Mouse (Mus musculus): Measurements from ENCODE around the gene St3gal3. TPM values are rescaled to one million over a fixed set of nuclear protein-coding genes. Genes with fewer than 3 reads are reported as not detected.

The St3gal3 gene
- polyA plus RNA-seq, 1 experiment from 2014 or later = 9.3 TPM

DNA sequence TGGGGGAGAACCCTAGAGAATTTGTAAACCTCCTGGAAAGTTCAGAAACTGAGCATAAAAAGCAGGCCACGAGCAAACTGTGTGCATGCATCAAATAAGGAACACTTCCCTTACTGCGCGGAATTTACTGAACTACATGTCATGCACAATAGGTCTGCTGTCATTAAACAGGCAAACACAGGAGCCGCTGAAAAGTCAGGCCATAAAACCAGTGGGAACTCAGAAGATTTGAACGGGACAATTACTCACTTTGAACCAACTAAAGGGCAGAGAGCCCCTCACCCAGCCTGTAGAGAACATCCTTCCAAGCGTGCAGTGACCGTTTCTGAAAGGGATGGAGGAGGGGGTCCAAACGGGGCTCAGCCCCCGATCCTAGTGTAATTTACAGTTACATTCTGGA is 93.6 kb downstream of the St3gal3 start:
- Histone ChIP-seq H3K27ac (replicated peaks; ENCODE audit: low read depth, low read length) (no peak overlapping the region), H3K4me3 (replicated peaks; ENCODE audit: low read depth, low read length) (no peak overlapping the region), H3K36me3 (ENCODE audit: control insufficient read depth, insufficient read depth, low read length) (no peaks in the 10 kb centered on the region), H3K4me2 (ENCODE audit: low read length) (no peak overlapping the region), H3K27me3 (ENCODE audit: control insufficient read depth, insufficient read depth, low read length) (no peaks in the 10 kb centered on the region), H3K4me1 (ENCODE audit: control insufficient read depth, insufficient read depth, low read length) (peaks cover 4% of the 10 kb centered on the region; the same call in 1 of the 2 replicates), H3K9me3 (ENCODE audit: control insufficient read depth, low read length) (no peaks in the 10 kb centered on the region), H3K9ac (replicated peaks; ENCODE audit: low read length) (no peak overlapping the region)
- ATAC-seq (ENCODE audit: low FRiP score, low TSS enrichment) = no peak
- 76% methylated on average over 9 of the region's 9 CpGs for WGBS
- no peak for DNase-seq

DNA sequence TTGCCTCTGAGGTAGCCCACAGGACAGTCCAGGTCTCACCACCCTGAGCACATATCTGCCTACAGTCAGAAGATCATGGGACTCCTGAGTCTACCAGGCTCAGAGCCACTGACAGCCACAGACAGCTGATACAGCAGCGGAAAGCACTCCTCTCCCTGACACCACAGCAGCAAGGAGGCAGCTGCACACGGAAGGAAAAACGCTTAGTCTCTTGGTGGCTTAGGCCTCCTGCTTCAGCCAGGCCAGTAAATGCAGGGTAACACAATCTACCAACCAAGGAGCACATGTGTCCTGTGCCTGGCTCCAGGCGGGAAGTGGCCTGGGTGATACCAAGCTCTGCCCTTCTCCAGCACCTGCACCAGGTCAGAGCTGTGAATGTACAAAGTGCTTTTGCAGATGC is 94.1 kb downstream of the St3gal3 start:
- Histone ChIP-seq H3K9ac (replicated peaks; ENCODE audit: low read length) (no peak overlapping the region), H3K36me3 (ENCODE audit: control insufficient read depth, insufficient read depth, low read length) (no peaks in the 10 kb centered on the region), H3K4me1 (ENCODE audit: control insufficient read depth, insufficient read depth, low read length) (peaks cover 4% of the 10 kb centered on the region; the same call in 1 of the 2 replicates), H3K27me3 (ENCODE audit: control insufficient read depth, insufficient read depth, low read length) (no peaks in the 10 kb centered on the region), H3K9me3 (ENCODE audit: control insufficient read depth, low read length) (no peaks in the 10 kb centered on the region), H3K27ac (replicated peaks; ENCODE audit: low read depth, low read length) (no peak overlapping the region), H3K4me3 (replicated peaks; ENCODE audit: low read depth, low read length) (no peak overlapping the region), H3K4me2 (ENCODE audit: low read length) (no peak overlapping the region)
- ATAC-seq (ENCODE audit: low FRiP score, low TSS enrichment) = no peak
- 84% methylated on average over 4 of the region's 4 CpGs for WGBS
- DNase-seq = no peak

DNA sequence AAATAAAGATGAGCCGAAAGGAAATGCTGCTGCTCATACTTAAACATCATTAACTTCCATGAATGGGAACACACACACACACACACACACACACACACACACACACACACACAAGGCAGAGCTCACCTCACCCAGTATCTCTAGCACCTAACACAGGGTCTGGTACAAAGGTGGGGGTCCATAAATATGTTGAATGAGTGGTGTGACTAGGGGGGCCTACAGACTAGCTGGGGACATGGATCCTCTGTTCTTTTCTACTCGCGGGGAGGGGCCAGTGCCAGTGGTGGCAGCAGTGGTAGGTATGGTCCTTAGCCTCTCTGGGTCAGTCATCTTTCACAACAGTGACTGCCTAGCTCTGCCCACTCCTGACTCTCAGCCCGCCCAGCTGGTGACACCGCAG is 94.8 kb downstream of the St3gal3 start:
- Histone ChIP-seq H3K27ac (replicated peaks; ENCODE audit: low read depth, low read length) (no peak overlapping the region), H3K9ac (replicated peaks; ENCODE audit: low read length) (no peak overlapping the region), H3K36me3 (ENCODE audit: control insufficient read depth, insufficient read depth, low read length) (no peaks in the 10 kb centered on the region), H3K4me1 (ENCODE audit: control insufficient read depth, insufficient read depth, low read length) (peaks cover 4% of the 10 kb centered on the region; the same call in 1 of the 2 replicates), H3K4me2 (ENCODE audit: low read length) (no peak overlapping the region), H3K4me3 (replicated peaks; ENCODE audit: low read depth, low read length) (no peak overlapping the region), H3K27me3 (ENCODE audit: control insufficient read depth, insufficient read depth, low read length) (no peaks in the 10 kb centered on the region), H3K9me3 (ENCODE audit: control insufficient read depth, low read length) (no peaks in the 10 kb centered on the region)
- WGBS = 98% methylated on average over 5 of the region's 5 CpGs
- ATAC-seq (ENCODE audit: low FRiP score, low TSS enrichment) = no peak
- no peak for DNase-seq

DNA sequence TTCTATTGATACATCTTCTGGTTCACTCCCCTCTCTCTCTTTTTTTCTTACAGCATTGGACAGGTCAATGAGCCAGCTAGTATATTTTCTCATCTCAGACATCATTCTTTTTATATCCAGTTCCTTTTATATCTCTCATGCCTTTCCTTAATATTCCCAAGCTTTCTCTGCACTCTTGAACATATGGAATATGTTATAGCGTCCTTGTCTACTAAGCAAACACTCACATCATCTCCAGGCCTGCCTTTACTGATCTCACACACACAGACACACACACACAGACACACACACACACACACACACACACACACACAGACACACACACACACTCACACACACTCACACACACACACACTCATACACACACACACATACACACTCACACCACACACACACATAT is 96.7 kb downstream of the St3gal3 start:
- WGBS = 73% methylated on average over 1 of the region's 1 CpGs
- Histone ChIP-seq H3K4me1 (ENCODE audit: control insufficient read depth, insufficient read depth, low read length) (peaks cover 4% of the 10 kb centered on the region; the same call in 1 of the 2 replicates), H3K36me3 (ENCODE audit: control insufficient read depth, insufficient read depth, low read length) (no peaks in the 10 kb centered on the region), H3K9ac (replicated peaks; ENCODE audit: low read length) (no peak overlapping the region), H3K27ac (replicated peaks; ENCODE audit: low read depth, low read length) (no peak overlapping the region), H3K27me3 (ENCODE audit: control insufficient read depth, insufficient read depth, low read length) (no peaks in the 10 kb centered on the region), H3K4me3 (replicated peaks; ENCODE audit: low read depth, low read length) (no peak overlapping the region), H3K9me3 (ENCODE audit: control insufficient read depth, low read length) (no peaks in the 10 kb centered on the region), H3K4me2 (ENCODE audit: low read length) (no peak overlapping the region)
- no peak for ATAC-seq (ENCODE audit: low FRiP score, low TSS enrichment)
- no peak for DNase-seq

DNA sequence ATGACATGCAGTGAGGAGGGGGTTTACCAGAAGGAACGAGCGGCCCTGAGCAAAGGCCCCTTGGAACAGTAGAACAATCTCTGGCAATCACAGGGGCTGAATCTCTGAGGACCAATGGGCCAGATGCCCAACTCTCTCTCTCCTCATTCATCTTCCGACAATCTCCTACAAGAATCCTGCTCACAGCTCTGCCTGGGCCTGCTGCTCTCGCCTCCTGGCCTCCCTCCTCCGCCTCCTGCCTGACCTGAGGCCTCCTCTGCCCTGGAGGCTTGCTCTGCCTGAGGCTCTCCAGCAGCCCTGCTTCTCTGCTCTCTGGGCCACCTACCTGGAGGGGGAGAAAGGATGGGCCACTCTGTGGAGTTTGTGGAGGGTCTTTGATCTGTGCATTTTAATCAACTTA is 97.3 kb downstream of the St3gal3 start:
- WGBS = 45% methylated on average over 5 of the region's 5 CpGs
- DNase-seq = peak; percentile 34
- 0 out of 2 replicates have a peak overlapping the region, but pooled peaks have one; percentile 20 for H3K27ac ChIP-seq (replicated peaks; ENCODE audit: low read depth, low read length)

DNA sequence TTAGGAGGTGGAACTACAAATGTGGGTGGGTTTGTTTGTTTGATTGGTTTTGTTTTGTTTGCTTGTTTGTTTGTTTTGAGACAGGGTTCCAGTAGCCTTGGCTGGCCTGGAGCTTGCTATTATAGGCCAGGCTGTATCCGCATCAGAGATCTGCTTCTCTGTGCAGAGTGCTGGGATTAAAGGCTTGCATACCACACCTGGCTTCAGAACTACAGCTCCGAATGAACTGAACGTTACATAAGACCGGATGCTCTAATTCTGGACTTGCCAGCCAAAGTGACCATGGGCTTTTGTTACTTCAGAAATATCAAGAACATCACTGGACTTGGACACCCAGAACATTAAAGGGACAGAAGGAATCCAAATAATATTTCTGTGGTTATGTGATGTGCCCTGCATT is 98.2 kb downstream of the St3gal3 start:
- no peak for ATAC-seq (ENCODE audit: low FRiP score, low TSS enrichment)
- Histone ChIP-seq H3K36me3 (ENCODE audit: control insufficient read depth, insufficient read depth, low read length) (no peaks in the 10 kb centered on the region), H3K27ac (replicated peaks; ENCODE audit: low read depth, low read length) (no peak overlapping the region), H3K4me1 (ENCODE audit: control insufficient read depth, insufficient read depth, low read length) (peaks cover 4% of the 10 kb centered on the region; the same call in 1 of the 2 replicates), H3K4me3 (replicated peaks; ENCODE audit: low read depth, low read length) (no peak overlapping the region), H3K9me3 (ENCODE audit: control insufficient read depth, low read length) (no peaks in the 10 kb centered on the region), H3K27me3 (ENCODE audit: control insufficient read depth, insufficient read depth, low read length) (no peaks in the 10 kb centered on the region), H3K9ac (replicated peaks; ENCODE audit: low read length) (no peak overlapping the region), H3K4me2 (ENCODE audit: low read length) (no peak overlapping the region)
- DNase-seq = no peak
- 94% methylated on average over 4 of the region's 4 CpGs for WGBS

More for the DNA sequence above, 97.3 kb downstream of the St3gal3 start:
- Histone ChIP-seq H3K9me3 (ENCODE audit: control insufficient read depth, low read length) (no peaks in the 10 kb centered on the region), H3K4me3 (replicated peaks; ENCODE audit: low read depth, low read length) (no peak overlapping the region), H3K4me1 (ENCODE audit: control insufficient read depth, insufficient read depth, low read length) (peaks cover 4% of the 10 kb centered on the region; the same call in 1 of the 2 replicates), H3K4me2 (ENCODE audit: low read length) (no peak overlapping the region), H3K36me3 (ENCODE audit: control insufficient read depth, insufficient read depth, low read length) (no peaks in the 10 kb centered on the region), H3K27me3 (ENCODE audit: control insufficient read depth, insufficient read depth, low read length) (no peaks in the 10 kb centered on the region), H3K9ac (replicated peaks; ENCODE audit: low read length) (no peak overlapping the region)
- ATAC-seq (ENCODE audit: low FRiP score, low TSS enrichment) = no peak

DNA sequence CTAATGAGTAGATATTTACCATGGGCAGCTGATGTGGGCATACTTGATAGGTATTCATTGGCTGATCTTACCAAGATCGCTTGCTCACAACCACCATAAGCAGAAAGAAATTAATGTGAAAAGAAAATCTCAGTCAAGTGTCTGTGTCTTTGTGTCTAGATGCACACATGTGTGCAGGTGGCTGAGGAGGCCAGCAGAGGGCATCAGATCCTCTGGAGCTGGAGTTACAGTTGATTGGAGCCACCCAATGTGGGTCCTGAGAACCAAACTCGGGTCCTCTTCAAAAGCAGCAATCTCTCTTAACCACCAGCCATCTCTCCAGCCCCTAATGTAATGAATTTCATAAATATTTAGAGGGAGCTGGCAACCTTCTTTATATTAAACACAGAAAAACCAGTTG is 99.6 kb downstream of the St3gal3 start:
- ATAC-seq (ENCODE audit: low FRiP score, low TSS enrichment) = no peak
- WGBS = 91% methylated on average over 2 of the region's 2 CpGs
- H3K4me2 ChIP-seq (ENCODE audit: low read length) = no peak overlapping the region
- H3K4me3 ChIP-seq (replicated peaks; ENCODE audit: low read depth, low read length) = no peak overlapping the region
- H3K27me3 ChIP-seq (ENCODE audit: control insufficient read depth, insufficient read depth, low read length) = no peaks in the 10 kb centered on the region
- H3K36me3 ChIP-seq (ENCODE audit: control insufficient read depth, insufficient read depth, low read length) = no peaks in the 10 kb centered on the region
- H3K9me3 ChIP-seq (ENCODE audit: control insufficient read depth, low read length) = no peaks in the 10 kb centered on the region
- no peak overlapping the region for H3K9ac ChIP-seq (replicated peaks; ENCODE audit: low read length)
- peaks cover 7% of the 10 kb centered on the region for H3K4me1 ChIP-seq (ENCODE audit: control insufficient read depth, insufficient read depth, low read length)
- DNase-seq = no peak
- H3K27ac ChIP-seq (replicated peaks; ENCODE audit: low read depth, low read length) = no peak overlapping the region

DNA sequence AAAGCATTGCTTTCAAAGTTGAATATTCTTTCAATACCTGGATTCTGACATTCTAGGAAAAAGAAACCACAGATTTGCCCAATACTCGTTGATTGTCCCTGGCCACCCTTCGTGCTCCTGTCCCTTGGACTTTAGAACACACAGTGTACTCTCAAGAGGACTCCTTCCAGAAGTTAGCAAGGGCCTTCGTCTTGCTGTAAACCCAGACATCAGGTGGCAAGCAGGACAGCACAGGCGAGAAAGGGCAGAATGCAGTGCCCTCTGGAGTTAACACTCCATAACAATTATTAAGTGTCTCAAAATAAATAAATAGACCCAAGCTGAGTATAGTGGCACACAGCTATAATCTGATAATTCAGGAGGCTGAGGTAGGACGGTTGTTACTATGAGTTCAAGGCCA is 101.7 kb downstream of the St3gal3 start:
- Histone ChIP-seq H3K27me3 (ENCODE audit: control insufficient read depth, insufficient read depth, low read length) (no peaks in the 10 kb centered on the region), H3K4me2 (ENCODE audit: low read length) (no peak overlapping the region), H3K27ac (replicated peaks; ENCODE audit: low read depth, low read length) (no peak overlapping the region), H3K9me3 (ENCODE audit: control insufficient read depth, low read length) (no peaks in the 10 kb centered on the region), H3K4me1 (ENCODE audit: control insufficient read depth, insufficient read depth, low read length) (peaks cover 12% of the 10 kb centered on the region), H3K36me3 (ENCODE audit: control insufficient read depth, insufficient read depth, low read length) (no peaks in the 10 kb centered on the region), H3K4me3 (replicated peaks; ENCODE audit: low read depth, low read length) (no peak overlapping the region), H3K9ac (replicated peaks; ENCODE audit: low read length) (no peak overlapping the region)
- DNase-seq (no peak), ATAC-seq (ENCODE audit: low FRiP score, low TSS enrichment) (no peak)
- WGBS = 86% methylated on average over 5 of the region's 5 CpGs

DNA sequence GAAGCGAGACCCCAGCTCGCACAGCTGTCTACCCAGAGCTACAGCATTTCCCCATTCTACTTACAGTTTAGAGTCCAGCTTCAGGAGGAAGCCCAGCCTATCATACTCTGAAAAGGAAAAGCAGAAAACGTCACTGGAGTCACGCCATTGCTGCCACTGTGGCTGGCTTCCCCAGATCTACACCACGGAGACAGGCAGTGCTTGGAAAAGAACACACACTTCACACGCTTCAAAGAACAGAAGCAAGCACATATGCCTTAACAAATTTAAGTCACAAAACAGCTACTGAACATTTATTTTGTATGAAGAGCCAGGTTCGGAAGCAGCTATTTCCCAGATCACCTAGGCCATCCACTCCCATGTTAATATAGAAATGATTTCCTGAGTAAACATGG is 102.9 kb downstream of the St3gal3 start:
- no peak overlapping the region for H3K9ac ChIP-seq (replicated peaks; ENCODE audit: low read length)
- no peak overlapping the region for H3K4me3 ChIP-seq (replicated peaks; ENCODE audit: low read depth, low read length)
- H3K27ac ChIP-seq (replicated peaks; ENCODE audit: low read depth, low read length) = no peak overlapping the region
- no peaks in the 10 kb centered on the region for H3K27me3 ChIP-seq (ENCODE audit: control insufficient read depth, insufficient read depth, low read length)
- H3K4me1 ChIP-seq (ENCODE audit: control insufficient read depth, insufficient read depth, low read length) = peaks cover 9% of the 10 kb centered on the region; the same call in 1 of the 2 replicates
- no peaks in the 10 kb centered on the region for H3K9me3 ChIP-seq (ENCODE audit: control insufficient read depth, low read length)
- ATAC-seq (ENCODE audit: low FRiP score, low TSS enrichment) = no peak
- H3K36me3 ChIP-seq (ENCODE audit: control insufficient read depth, insufficient read depth, low read length) = no peaks in the 10 kb centered on the region
- 90% methylated on average over 7 of the region's 7 CpGs for WGBS
- no peak overlapping the region for H3K4me2 ChIP-seq (ENCODE audit: low read length)
- no peak for DNase-seq
